Mouse (Mus musculus) CH12.LX (cell line): ENCODE measurements around the gene H2-DMb2. TPM values are rescaled to one million over a fixed set of nuclear protein-coding genes. Genes with fewer than 3 reads are reported as not detected.

Experiments used
- DNase-seq: peaks from one replicate; pipeline ENCODE4 v3.0.0-alpha.2; 2013; ENCODE audit errors: extremely low read depth
- H3K27ac ChIP-seq: 2 replicates; pipeline ENCODE4 v1.5.1; 2012; ENCODE audit warnings: low read depth, mild to moderate bottlenecking, control low read depth, moderate library complexity; ENCODE audit not compliant: insufficient read depth
- H3K27me3 ChIP-seq: replicated peaks from 2 replicates; pipeline ENCODE3; 2012; ENCODE audit warnings: inconsistent platforms
- H3K36me3 ChIP-seq, 2 experiments: replicated peaks in 1 of 2; 2 replicates each; pipeline versions ENCODE3 to v1.6.1; 2012; ENCODE audit warnings: inconsistent platforms in 1 of 2, low read length in 1 of 2, mild to moderate bottlenecking in 1 of 2, mixed read lengths in 1 of 2, moderate library complexity in 1 of 2; ENCODE audit not compliant: control insufficient read depth in 1 of 2, insufficient read depth in 1 of 2
- H3K4me1 ChIP-seq, 2 experiments: 2 replicates each; pipeline ENCODE4 v1.6.1; 2012; ENCODE audit warnings: inconsistent platforms in 1 of 2, moderate library complexity in 1 of 2; ENCODE audit not compliant: insufficient read depth in 2 of 2, control insufficient read depth in 1 of 2
- H3K4me2 ChIP-seq: 2 replicates; pipeline ENCODE4 v1.6.1; 2012; ENCODE audit warnings: low read depth, mild to moderate bottlenecking, control low read depth; ENCODE audit not compliant: poor library complexity, insufficient read depth, severe bottlenecking
- H3K4me3 ChIP-seq, 3 experiments: fragments of 150-350 bp in 1 of 3; sonication (generic) in 1 of 3; replicated peaks in 1 of 3; 2 replicates each; pipeline versions ENCODE3 to v1.5.1; 2011 to 2012; ENCODE audit warnings: low read depth in 2 of 3, low read length in 2 of 3, mild to moderate bottlenecking in 2 of 3, moderate library complexity in 2 of 3, control low read depth in 1 of 3, improper control_type of control experiment in 1 of 3, inconsistent platforms in 1 of 3, mixed read lengths in 1 of 3; ENCODE audit not compliant: poor library complexity in 1 of 3
- H3K79me2 ChIP-seq: replicated peaks from 2 replicates; pipeline ENCODE4 v1.6.1; 2012; ENCODE audit warnings: mild to moderate bottlenecking, moderate library complexity; ENCODE audit not compliant: control insufficient read depth, poor library complexity, insufficient read depth, severe bottlenecking; ENCODE audit errors: extremely low read depth
- H3K9ac ChIP-seq: 2 replicates; pipeline ENCODE4 v1.6.1; 2012; ENCODE audit warnings: low read depth, mild to moderate bottlenecking, control low read depth, moderate library complexity; ENCODE audit not compliant: insufficient read depth
- H3K9me3 ChIP-seq: replicated peaks from 2 replicates; pipeline ENCODE3; 2012; ENCODE audit warnings: low read length, inconsistent platforms, mixed read lengths
- CHD2 ChIP-seq: IDR thresholded peaks from 2 replicates; pipeline ENCODE4 v1.6.1; 2011; ENCODE audit warnings: low read length, improper control_type of control experiment
- CTCF ChIP-seq, 2 experiments: IDR thresholded peaks in 1 of 2; conservative IDR thresholded peaks in 1 of 2; 2 replicates each; pipeline ENCODE4 v1.5.1; 2011 to 2012; ENCODE audit warnings: low read depth in 2 of 2, low read length in 2 of 2, improper control_type of control experiment in 1 of 2, inconsistent platforms in 1 of 2, mild to moderate bottlenecking in 1 of 2, moderate library complexity in 1 of 2
- ETS1 ChIP-seq: conservative IDR thresholded peaks from 2 replicates; pipeline ENCODE4 v1.6.1; 2012; ENCODE audit warnings: low read depth, mild to moderate bottlenecking, inconsistent platforms, low read length, improper control_type of control experiment, moderate library complexity
- HCFC1 ChIP-seq: IDR thresholded peaks from 2 replicates; pipeline ENCODE4 v1.6.1; 2012; ENCODE audit warnings: low read depth, mild to moderate bottlenecking, inconsistent platforms, low read length, improper control_type of control experiment
- KAT2A ChIP-seq: IDR thresholded peaks from 2 replicates; pipeline ENCODE4 v1.6.1; 2012; ENCODE audit warnings: low read length, improper control_type of control experiment, inconsistent platforms; ENCODE audit not compliant: insufficient replicate concordance
- SIN3A ChIP-seq: IDR thresholded peaks from 2 replicates; pipeline ENCODE4 v1.6.1; 2012; ENCODE audit warnings: low read length, improper control_type of control experiment, inconsistent platforms
- TBP ChIP-seq: conservative IDR thresholded peaks from 2 replicates; pipeline ENCODE4 v1.6.1; 2011; ENCODE audit warnings: low read depth, low read length, improper control_type of control experiment
- UBTF ChIP-seq: IDR thresholded peaks from 2 replicates; pipeline ENCODE4 v1.6.1; 2012; ENCODE audit warnings: low read depth, mild to moderate bottlenecking, inconsistent platforms, low read length, improper control_type of control experiment, moderate library complexity
- ZMIZ1 ChIP-seq: IDR thresholded peaks from 2 replicates; pipeline ENCODE4 v1.6.1; 2012; ENCODE audit warnings: low read depth, mild to moderate bottlenecking, inconsistent platforms, low read length, improper control_type of control experiment
- dilution Hi-C: fragments of 300-500 bp; cut with MboI; formaldehyde crosslinking; loops from 2 replicates; pipeline ENCODE4 v1.14.3; 2020; ENCODE audit warnings: low sequenced_read_pairs; ENCODE audit not compliant: extremely low pct_unique_long_range_greater_than_20kb, extremely low pct_ligation_motif_present
- in situ Hi-C: fragments of 300-500 bp; cut with MboI; formaldehyde crosslinking; loops from 3 replicates; pipeline ENCODE4 v1.14.3; 2019; ENCODE audit warnings: low sequenced_read_pairs, low pct_ligation_motif_present, low pct_unique_long_range_greater_than_20kb, mixed read lengths
- polyA plus RNA-seq: library from polyadenylated mRNA; unstranded; fragments of >175 nt; gene quantifications from 2 replicates; pipeline ENCODE4 v1.2.1, GENCODE M21; 2012; ENCODE audit warnings: low read depth; ENCODE audit not compliant: insufficient read length
- total RNA-seq, 2 experiments: library from RNA; depleted of rRNA; stranded (reverse); fragments of 300-350 nt in 1 of 2; fragments of >200 nt in 1 of 2; gene quantifications; 2 replicates each; pipeline ENCODE4 v1.2.3; 2012 to 2014

Gene H2-DMb2
- total and polyA plus RNA-seq, 3 experiments = 107 to 199 (median 175) TPM

- TF ChIP-seq ETS1 = peak; percentile 30
- 0 out of 2 replicates have a peak, but pooled peaks have one; percentile 16 for TF ChIP-seq TBP
- peak; percentile 87 for TF ChIP-seq SIN3A
- no peak for TF ChIP-seq CTCF (conservative IDR thresholded peaks at IDR 0.05 in 1 of 2, IDR thresholded peaks at IDR 0.05 in 1 of 2; ENCODE audit: low read depth in 2 of 2, low read length in 2 of 2)
- TF ChIP-seq CHD2 = no peak
- TF ChIP-seq ZMIZ1 = 0 out of 2 replicates have a peak, but pooled peaks have one; percentile 26
- H3K27ac ChIP-seq = peak overlapping the region; percentile 77; the same call in 1 of the 2 replicates
- H3K9ac ChIP-seq = peak overlapping the region; percentile 97
- DNase-seq = peak; percentile 58
- H3K79me2 ChIP-seq = peaks cover 55% of the 10 kb centered on the region
- peak overlapping the region; percentile 88 to 100 (median 100) for H3K4me3 ChIP-seq
- peak overlapping the region; percentile 93 for H3K4me2 ChIP-seq
- H3K27me3 ChIP-seq = no peaks in the 10 kb centered on the region
- in situ Hi-C loops (no loop called here), dilution Hi-C loops (no loop called here)
- no peaks in the 10 kb centered on the region for H3K9me3 ChIP-seq
- H3K36me3 ChIP-seq = peaks cover 61 to 68% of the 10 kb centered on the region in 2 experiments
- peaks cover 9 to 36% of the 10 kb centered on the region in 2 experiments; a peak in 3 of 4 replicates for H3K4me1 ChIP-seq
These were observed 25.5 kb upstream of the H2-DMb2 start for GRCm38 (mm10) chr17:34117421-34118112.

GRCm38 (mm10) chr17:34118113-34118872 lies 24.8 kb upstream of the H2-DMb2 start:
- Histone ChIP-seq H3K9me3 (no peaks in the 10 kb centered on the region), H3K4me3 (peak overlapping the region; percentile 88 to 100 (median 100)), H3K79me2 (peaks cover 56% of the 10 kb centered on the region), H3K9ac (peak overlapping the region; percentile 97), H3K27ac (peak overlapping the region; percentile 77), H3K27me3 (no peaks in the 10 kb centered on the region), H3K4me2 (peak overlapping the region; percentile 93; the same call in 1 of the 2 replicates), H3K36me3 (peaks cover 54 to 60% of the 10 kb centered on the region in 2 experiments), H3K4me1 (peaks cover 9 to 35% of the 10 kb centered on the region in 2 experiments; a peak in 3 of 4 replicates)
- DNase-seq = peak; percentile 58
- TF ChIP-seq UBTF (no peak), SIN3A (peak; percentile 1; the same call in 1 of the 2 replicates)
- in situ Hi-C loops (no loop called here), dilution Hi-C loops (no loop called here)

GRCm38 (mm10) chr17:34118873-34119248 lies 24.2 kb upstream of the H2-DMb2 start:
- Histone ChIP-seq H3K9me3 (no peaks in the 10 kb centered on the region), H3K9ac (peak overlapping the region; percentile 97), H3K4me3 (peak overlapping the region; percentile 88 to 100 (median 100)), H3K27ac (peak overlapping the region; percentile 77), H3K79me2 (peaks cover 61% of the 10 kb centered on the region), H3K27me3 (no peaks in the 10 kb centered on the region), H3K4me2 (no peak overlapping the region), H3K36me3 (peaks cover 48 to 55% of the 10 kb centered on the region in 2 experiments), H3K4me1 (peaks cover 10 to 32% of the 10 kb centered on the region in 2 experiments)
- peak; percentile 74 for DNase-seq
- no peak for TF ChIP-seq HCFC1
- TF ChIP-seq UBTF = 0 out of 2 replicates have a peak, but pooled peaks have one; percentile 63
- TF ChIP-seq KAT2A = peak; percentile 30; the same call in 1 of the 2 replicates
- in situ Hi-C loops = no loop called here
- dilution Hi-C loops = no loop called here
